Mouse (Mus musculus) granulocyte monocyte progenitor cell, adult 5-6 weeks (primary cell): ENCODE results near the gene Retreg2. TPM values are rescaled to one million over a fixed set of nuclear protein-coding genes. Genes with fewer than 3 reads are reported as not detected.

Source experiments
- ATAC-seq: replicated peaks from 2 replicates; pipeline ENCODE4 v1.8.0; 2016; ENCODE audit warnings: mild to moderate bottlenecking, moderate TSS enrichment, inconsistent platforms; ENCODE audit not compliant: poor library complexity, severe bottlenecking
- total RNA-seq, 2 experiments: library from RNA; stranded (forward) in 1 of 2; stranded (reverse) in 1 of 2; fragments of 200-712, 200-1000 nt in 1 of 2; fragments of >200 nt in 1 of 2; fragmentation: Nextera tagmentation in 1 of 2; gene quantifications; 2 replicates each; pipeline ENCODE4 v1.2.3; 2014 to 2017

The Retreg2 gene
- total RNA-seq, 2 experiments from 2014 or later = 52.0 to 68.0 TPM

- no peak for ATAC-seq
Observed at GRCm38 (mm10) chr1:75168093-75168471, 25.5 kb downstream of the Retreg2 start.

DNA sequence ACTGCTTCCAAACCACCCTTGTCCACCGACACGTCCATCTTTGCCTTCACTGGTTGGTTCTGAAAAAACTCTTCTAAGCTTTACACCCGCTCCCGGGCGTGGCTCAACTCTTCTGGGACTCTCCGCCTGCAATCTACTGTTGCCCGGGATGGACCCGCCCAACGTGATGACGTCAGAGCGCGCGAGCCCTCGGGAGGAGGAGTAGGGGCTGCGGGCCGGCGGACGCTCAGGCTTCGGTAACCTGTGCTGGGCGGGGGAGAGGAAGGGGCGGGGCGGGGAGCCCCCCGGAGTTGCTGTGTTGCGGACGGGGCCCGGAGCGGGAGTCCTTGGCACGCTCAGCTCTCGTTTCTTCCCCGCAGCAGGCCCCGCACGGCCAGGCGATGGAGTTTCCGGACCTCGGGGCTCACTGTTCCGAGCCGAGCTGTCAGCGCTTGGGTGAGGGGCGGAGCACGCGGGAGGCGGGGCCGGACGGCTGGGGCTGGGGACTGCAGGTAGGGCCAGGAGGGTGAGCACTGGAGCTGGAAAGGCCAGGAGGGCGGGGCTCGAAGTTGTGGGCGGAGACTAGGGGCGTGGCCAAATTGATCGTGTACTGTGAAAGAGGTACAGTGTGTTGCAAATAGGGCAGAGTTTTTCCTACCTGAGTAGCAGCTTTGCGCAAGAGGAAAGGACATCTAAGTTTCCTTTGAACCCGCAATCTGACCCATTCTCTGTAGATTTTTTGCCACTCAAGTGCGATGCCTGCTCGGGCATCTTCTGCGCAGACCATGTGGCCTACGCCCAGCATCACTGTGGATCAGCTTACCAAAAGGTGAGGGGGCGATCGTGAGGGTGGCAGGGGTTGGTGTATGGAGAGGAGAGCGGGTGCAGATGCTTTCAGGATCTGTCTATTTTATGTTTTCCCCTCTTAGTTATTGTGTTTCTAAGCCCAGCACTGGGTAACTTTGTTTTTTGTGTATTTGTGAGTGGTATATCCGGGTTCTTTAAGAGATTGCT, 26.2 kb downstream of the Retreg2 start, which contains the start of gene Zfand2b:
TSS of gene Zfand2b (plus strand) at position 175 of the 993 bp plus-strand sequence.
- ATAC-seq = peak; percentile 89

DNA sequence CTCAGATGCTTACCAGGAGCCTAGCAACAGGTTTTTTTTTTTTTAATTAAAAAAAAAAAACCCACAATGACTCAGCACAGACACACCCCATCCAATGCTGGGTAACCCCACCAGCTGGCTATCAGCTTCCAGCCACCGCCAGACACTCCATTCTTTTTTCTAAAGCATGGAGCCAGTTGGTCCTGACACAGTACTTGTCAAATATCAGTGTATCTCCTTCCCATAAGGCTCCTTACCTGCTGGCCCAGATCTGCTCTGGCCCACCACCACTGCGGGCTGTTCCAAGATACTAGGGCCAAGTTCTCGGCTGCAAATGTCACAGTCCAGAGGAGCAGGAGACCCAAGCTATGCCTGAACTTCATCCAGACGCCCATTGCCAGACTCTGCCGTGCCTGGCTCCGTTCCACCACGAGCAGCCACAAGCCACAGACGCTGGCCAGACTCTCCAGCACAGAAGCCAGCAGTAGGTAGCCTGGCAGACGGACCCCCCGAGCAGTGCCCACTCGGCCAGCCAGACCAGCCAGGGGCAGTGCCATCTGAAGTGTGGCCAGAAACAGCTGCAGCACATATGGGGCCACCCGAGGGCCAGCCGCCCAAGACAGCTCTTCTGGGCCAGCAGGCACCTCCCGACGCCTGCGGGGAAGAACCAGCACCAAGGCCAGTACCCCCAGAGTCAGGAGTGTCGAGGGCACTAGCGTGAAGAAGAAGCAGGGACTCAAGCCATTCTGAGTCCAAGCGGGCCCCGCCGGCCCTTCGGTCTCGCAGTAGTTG, 36.9 kb downstream of the Retreg2 start:
- ATAC-seq = peak; percentile 67

DNA sequence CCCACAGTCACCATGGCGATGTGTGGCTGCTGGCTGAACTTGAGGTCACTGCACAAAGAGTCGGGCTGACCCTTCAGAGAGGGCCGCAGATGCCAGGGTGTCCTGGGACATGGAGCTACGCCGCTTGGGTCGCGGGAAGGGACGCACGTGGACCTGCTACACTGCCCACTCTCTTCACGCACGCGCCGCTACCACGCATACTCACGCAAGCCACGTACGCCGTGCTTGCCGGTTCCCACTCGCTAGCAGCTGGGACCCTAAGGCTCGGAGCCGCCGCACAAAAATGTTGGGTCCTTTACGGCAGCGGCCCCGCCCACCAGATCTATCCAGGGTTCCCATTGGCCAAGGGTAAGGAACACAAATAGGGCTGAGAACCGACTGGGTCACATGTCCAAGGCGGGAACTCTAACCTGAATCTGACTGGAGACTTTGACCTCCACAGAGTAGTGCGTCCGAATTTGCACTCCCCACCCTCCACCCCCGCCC, 37.6 kb downstream of the Retreg2 start, which contains the start of gene Abcb6:
TSS of gene Abcb6 (minus strand) at position 288 of the 486 bp plus-strand sequence.
- ATAC-seq = peak; percentile 90

- ATAC-seq = no peak
Observed at GRCm38 (mm10) chr1:75180741-75181140, 38.2 kb downstream of the Retreg2 start.

DNA sequence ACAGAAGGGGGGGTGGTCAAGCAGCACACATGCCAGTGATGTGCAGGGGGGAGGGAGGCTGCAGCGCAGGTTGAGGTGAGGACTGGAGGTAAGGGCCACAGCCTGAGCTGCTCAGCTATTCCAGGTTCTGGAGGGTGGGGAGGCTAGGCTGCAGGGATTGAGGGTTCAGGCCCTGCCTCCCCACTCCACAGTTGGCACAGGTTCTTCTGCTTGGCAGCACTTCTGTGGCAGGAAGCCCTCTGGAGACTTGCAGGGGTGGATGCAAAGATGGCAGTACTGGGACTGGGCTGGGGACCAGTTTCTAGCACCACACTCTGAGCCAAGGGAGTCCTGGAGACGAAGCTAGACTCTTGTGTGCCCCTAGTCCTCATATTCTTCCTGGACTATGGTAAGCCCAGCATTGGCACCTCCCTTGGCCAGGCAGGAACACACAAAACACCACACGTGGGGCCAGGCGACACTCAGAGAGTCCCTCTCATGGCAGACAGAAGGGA, 38.8 kb downstream of the Retreg2 start:
- no peak for ATAC-seq

DNA sequence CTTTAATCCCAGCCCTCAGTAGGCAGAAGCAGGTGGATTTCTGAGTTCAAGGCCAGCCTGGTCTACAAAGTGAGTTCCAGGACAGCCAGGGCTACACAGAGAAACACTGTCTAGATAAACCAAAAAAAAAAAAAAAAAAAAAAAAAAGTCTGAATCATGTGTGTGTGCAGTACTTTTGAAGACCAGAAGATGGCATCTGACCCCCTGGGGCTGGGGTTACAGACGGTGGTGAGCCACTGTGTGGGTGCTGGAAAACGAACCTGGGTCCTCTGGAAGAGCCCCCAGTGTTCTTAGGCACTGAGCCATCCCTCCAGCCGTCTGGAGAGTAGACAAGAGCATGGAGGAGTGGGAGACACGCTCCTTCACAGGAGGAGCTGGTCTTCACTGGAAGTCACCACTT, 39.6 kb downstream of the Retreg2 start:
- ATAC-seq = no peak

GRCm38 (mm10) chr1:75185495-75185894, 42.9 kb downstream of the Retreg2 start:
- ATAC-seq = no peak

- ATAC-seq = no peak
Observed at GRCm38 (mm10) chr1:75187126-75187525, 44.5 kb downstream of the Retreg2 start.

DNA sequence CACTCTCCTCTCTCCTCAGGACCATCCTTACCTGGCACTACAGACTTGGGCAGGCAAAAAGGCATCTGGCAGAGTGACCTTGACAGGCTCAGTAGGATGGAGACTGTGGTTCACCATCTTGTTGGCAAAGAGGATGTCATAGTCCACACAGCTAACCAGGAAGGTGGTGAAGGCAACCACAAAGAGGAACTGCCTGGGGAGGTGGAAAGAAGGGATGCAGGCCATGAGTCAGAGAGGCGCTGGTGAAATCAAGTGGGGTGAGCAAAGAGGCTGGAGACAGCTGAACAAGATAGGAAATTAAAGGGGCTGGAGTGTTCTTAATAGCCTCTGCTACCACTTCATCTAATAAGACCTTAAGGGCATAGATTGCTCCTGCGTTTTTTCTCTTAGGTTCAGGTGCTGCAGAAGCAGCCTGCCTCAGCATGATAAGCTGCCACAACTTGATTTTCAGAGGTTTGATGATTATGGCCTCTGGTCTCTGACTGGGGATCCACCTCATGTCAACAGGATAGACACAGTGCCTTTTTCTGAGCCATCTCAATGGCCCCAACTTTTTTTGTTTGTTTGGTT, 45.4 kb downstream of the Retreg2 start:
- peak; percentile 74 for ATAC-seq

- no peak for ATAC-seq
Observed at GRCm38 (mm10) chr1:75190577-75190976, 48.0 kb downstream of the Retreg2 start.

DNA sequence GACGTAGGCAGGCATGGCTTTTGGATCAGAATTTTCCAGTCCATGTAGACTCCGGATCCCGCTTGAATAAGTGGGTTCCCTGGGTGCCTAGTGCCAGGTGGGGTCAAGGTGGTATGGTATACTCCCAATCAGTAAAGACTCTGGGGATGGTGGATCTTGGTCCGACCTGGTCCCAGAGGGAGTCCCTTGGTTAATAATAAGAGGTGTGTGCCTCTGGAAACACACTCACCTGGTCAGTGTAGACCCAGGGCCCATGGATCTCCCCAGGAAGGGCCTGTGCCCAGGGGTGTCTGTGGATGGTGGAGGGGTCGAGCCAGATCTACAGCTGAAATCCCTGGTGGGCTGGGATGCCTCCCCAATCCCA, 48.7 kb downstream of the Retreg2 start:
- no peak for ATAC-seq

DNA sequence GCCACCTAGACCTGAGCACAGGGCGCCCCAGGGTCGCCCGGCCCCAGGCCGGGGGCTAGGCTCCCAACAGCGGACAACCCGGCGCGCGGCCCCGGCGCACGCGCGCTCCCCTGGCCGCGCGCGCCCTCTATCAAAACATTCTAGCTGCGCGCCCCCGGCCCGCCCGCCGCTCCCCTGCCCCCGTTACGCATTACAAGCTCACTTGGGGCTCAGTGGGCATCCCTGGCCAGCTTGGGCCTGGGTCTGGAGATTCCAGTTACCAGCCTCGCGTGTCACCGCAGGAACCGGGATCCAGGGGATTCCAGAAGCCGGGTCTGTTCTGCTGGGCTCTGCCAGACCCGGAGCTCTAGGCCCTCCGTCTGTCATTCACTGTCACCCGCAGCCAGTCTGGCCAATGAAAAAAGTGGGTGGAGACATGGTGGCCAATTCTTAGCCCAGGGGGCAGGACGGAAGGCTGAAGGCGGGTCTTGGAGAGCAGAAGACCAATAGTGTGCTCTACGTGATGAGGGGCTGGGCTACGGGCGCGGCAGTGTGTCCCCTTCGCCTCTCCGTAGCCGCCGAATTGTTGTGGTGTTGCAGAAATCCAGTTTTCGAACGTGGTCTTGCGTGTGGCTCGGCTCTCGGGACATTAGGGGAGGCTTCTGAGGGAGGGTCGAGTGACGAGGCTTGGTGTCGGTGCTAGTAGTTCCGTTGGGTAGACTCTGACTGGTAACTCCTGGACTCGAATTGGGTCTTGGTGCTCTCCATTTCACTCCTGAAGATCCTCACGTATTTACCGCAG, 49.2 kb downstream of the Retreg2 start, which contains the start of the genes Ankzf1 and Atg9a:
TSS of gene Ankzf1 (plus strand) at position 530 of the 781 bp plus-strand sequence.
TSS of gene Atg9a (minus strand) at position 575 of the 781 bp plus-strand sequence.
- ATAC-seq = peak; percentile 82

- peak; percentile 62 for ATAC-seq
Observed at GRCm38 (mm10) chr1:75192452-75192851, 49.9 kb downstream of the Retreg2 start.

Other genes with a start within 250 kb of the Retreg2 start
- not detected in 2 replicates for gene Cryba2, start 249.6 kb upstream of the Retreg2 start, total RNA-seq (2014; fragmentation: Nextera tagmentation)
- not detected in 2 replicates for gene Cryba2, start 249.6 kb upstream of the Retreg2 start, total RNA-seq (2017)
- gene Cfap65, start 207.2 kb upstream of the Retreg2 start, total RNA-seq (2014; fragmentation: Nextera tagmentation) = not detected in 2 replicates
- not detected in 2 replicates for gene Cfap65, start 207.2 kb upstream of the Retreg2 start, total RNA-seq (2017)
- not detected in 2 replicates for gene Ihh, start 191.1 kb upstream of the Retreg2 start, total RNA-seq (2014; fragmentation: Nextera tagmentation)
- not detected in 2 replicates for gene Ihh, start 191.1 kb upstream of the Retreg2 start, total RNA-seq (2017)
- gene Nhej1, start 17.6 kb upstream of the Retreg2 start, total RNA-seq (2014; fragmentation: Nextera tagmentation) = 5.2 and 10.1 TPM in 2 replicates
- 5.6 and 13.4 TPM in 2 replicates for gene Nhej1, start 17.6 kb upstream of the Retreg2 start, total RNA-seq (2017)
- gene Slc23a3, start 8.9 kb upstream of the Retreg2 start, total RNA-seq (2014; fragmentation: Nextera tagmentation) = 1.4 TPM in 1 of 2 replicates, not detected in the other
- gene Slc23a3, start 8.9 kb upstream of the Retreg2 start, total RNA-seq (2017) = not detected in 2 replicates
- 31.3 and 33.9 TPM in 2 replicates for gene Cnppd1, start 67 bp upstream of the Retreg2 start, total RNA-seq (2014; fragmentation: Nextera tagmentation)
- gene Cnppd1, start 67 bp upstream of the Retreg2 start, total RNA-seq (2017) = 33.0 and 36.4 TPM in 2 replicates
- 18.4 and 19.0 TPM in 2 replicates for gene Zfand2b, start 25.9 kb downstream of the Retreg2 start, total RNA-seq (2014; fragmentation: Nextera tagmentation)
- gene Zfand2b, start 25.9 kb downstream of the Retreg2 start, total RNA-seq (2017) = 9.5 and 18.2 TPM in 2 replicates
- 8.9 and 10.1 TPM in 2 replicates for gene Abcb6, start 37.6 kb downstream of the Retreg2 start, total RNA-seq (2014; fragmentation: Nextera tagmentation)
- 7.5 and 8.4 TPM in 2 replicates for gene Abcb6, start 37.6 kb downstream of the Retreg2 start, total RNA-seq (2017)
- 11.3 and 11.6 TPM in 2 replicates for gene Ankzf1, start 49.4 kb downstream of the Retreg2 start, total RNA-seq (2014; fragmentation: Nextera tagmentation)
- 20.0 and 20.9 TPM in 2 replicates for gene Ankzf1, start 49.4 kb downstream of the Retreg2 start, total RNA-seq (2017)
- gene Atg9a, start 49.4 kb downstream of the Retreg2 start, total RNA-seq (2014; fragmentation: Nextera tagmentation) = 21.5 and 25.7 TPM in 2 replicates
- 5.1 and 13.4 TPM in 2 replicates for gene Atg9a, start 49.4 kb downstream of the Retreg2 start, total RNA-seq (2017)
- gene Glb1l, start 68.0 kb downstream of the Retreg2 start, total RNA-seq (2014; fragmentation: Nextera tagmentation) = 37.1 and 57.6 TPM in 2 replicates
- gene Glb1l, start 68.0 kb downstream of the Retreg2 start, total RNA-seq (2017) = 13.0 and 15.0 TPM in 2 replicates
- gene Stk16, start 68.1 kb downstream of the Retreg2 start, total RNA-seq (2014; fragmentation: Nextera tagmentation) = 212 and 224 TPM in 2 replicates
- gene Stk16, start 68.1 kb downstream of the Retreg2 start, total RNA-seq (2017) = 152 and 160 TPM in 2 replicates
- 541 and 690 TPM in 2 replicates for gene Tuba4a, start 77.1 kb downstream of the Retreg2 start, total RNA-seq (2014; fragmentation: Nextera tagmentation)
- gene Tuba4a, start 77.1 kb downstream of the Retreg2 start, total RNA-seq (2017) = 491 and 534 TPM in 2 replicates
- not detected in 2 replicates for gene A630095N17Rik, start 89.3 kb downstream of the Retreg2 start, total RNA-seq (2014; fragmentation: Nextera tagmentation)
- 2.7 TPM in 1 of 2 replicates, not detected in the other for gene A630095N17Rik, start 89.3 kb downstream of the Retreg2 start, total RNA-seq (2017)
- gene Dnajb2, start 93.6 kb downstream of the Retreg2 start, total RNA-seq (2014; fragmentation: Nextera tagmentation) = 0.66 and 4.1 TPM in 2 replicates
- 1.5 and 1.6 TPM in 2 replicates for gene Dnajb2, start 93.6 kb downstream of the Retreg2 start, total RNA-seq (2017)
- gene Ptprn, start 121.7 kb downstream of the Retreg2 start, total RNA-seq (2014; fragmentation: Nextera tagmentation) = not detected in 2 replicates
- not detected in 2 replicates for gene Ptprn, start 121.7 kb downstream of the Retreg2 start, total RNA-seq (2017)
- not detected in 2 replicates for gene Resp18, start 135.6 kb downstream of the Retreg2 start, total RNA-seq (2014; fragmentation: Nextera tagmentation)
- gene Resp18, start 135.6 kb downstream of the Retreg2 start, total RNA-seq (2017) = not detected in 2 replicates
- gene Dnpep, start 175.2 kb downstream of the Retreg2 start, total RNA-seq (2014; fragmentation: Nextera tagmentation) = 35.6 and 44.7 TPM in 2 replicates
- 26.6 and 47.7 TPM in 2 replicates for gene Dnpep, start 175.2 kb downstream of the Retreg2 start, total RNA-seq (2017)
- not detected in 2 replicates for gene Des, start 217.6 kb downstream of the Retreg2 start, total RNA-seq (2014; fragmentation: Nextera tagmentation)
- not detected in 2 replicates for gene Des, start 217.6 kb downstream of the Retreg2 start, total RNA-seq (2017)
- not detected in 2 replicates for gene Speg, start 232.5 kb downstream of the Retreg2 start, total RNA-seq (2014; fragmentation: Nextera tagmentation)
- 0.05 TPM in 1 of 2 replicates, not detected in the other for gene Speg, start 232.5 kb downstream of the Retreg2 start, total RNA-seq (2017)